Mouse (Mus musculus) G1E-ER4 (cell line): ENCODE measurements around the gene Cfl2. TPM values are rescaled to one million over a fixed set of nuclear protein-coding genes. Genes with fewer than 3 reads are reported as not detected.

Experiments
- GATA1 ChIP-seq: IDR thresholded peaks from one replicate; pipeline ENCODE4 v1.8.0; 2012; ENCODE audit warnings: low read length, inconsistent platforms
- polyA plus RNA-seq: library from polyadenylated mRNA; stranded (reverse); fragments of >175 nt; gene quantifications from 2 replicates; pipeline ENCODE4 v1.2.3, GENCODE M21; 2012

Cfl2 gene
- 2.4 and 3.3 TPM in 2 replicates for polyA plus RNA-seq

DNA sequence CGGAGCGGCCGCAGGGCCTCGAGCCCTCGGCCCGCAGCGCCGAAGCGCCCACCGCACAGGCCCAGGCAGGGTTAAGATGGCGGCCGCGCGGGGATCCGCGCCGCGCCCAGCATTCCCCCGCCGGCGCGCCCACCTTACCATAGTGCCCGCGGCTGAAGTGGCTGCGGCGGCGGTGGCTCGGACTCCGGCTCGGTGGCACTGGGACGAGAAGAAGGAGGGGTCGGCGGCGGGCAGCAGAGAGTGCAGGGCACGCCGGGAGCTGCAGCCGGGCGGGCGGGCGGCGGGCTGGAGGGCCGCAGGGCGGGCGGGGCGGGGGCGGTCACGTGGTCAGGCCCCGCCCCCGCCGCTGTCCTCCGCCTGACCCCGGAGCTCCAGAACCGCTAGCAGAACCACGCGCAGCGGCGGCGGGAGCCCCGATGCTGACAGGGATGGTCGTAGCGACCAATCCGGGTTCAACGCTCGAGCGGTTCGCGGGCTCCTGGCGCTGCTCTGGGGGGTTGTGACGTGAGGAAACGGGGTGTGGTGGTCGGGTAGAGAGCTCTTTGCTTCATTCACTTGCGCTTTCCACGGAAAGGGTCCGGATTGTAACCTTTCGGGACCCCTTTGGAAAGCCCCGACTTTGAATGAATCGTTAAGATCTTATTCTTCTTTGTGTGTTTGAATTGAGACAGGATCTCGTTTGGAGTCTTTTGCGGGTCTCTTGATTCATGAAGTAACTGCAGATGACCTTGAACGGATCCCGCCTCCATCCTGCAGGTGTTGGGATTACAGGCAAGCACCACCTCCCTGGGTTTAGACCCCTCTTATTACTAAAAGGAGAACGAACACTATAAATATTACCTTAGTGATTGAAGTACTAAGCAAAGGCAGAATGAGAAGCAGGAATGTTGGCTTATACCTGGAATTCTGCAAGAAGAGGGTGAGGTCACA lies at the start of gene Cfl2:
Gene Cfl2 (minus strand): TSS at position 272 of the 930 bp plus-strand sequence.
- TF ChIP-seq GATA1 = no peak

- TF ChIP-seq GATA1 = no peak
These were observed 47.7 kb upstream of the Cfl2 start for GRCm38 (mm10) chr12:54910387-54910786.

DNA sequence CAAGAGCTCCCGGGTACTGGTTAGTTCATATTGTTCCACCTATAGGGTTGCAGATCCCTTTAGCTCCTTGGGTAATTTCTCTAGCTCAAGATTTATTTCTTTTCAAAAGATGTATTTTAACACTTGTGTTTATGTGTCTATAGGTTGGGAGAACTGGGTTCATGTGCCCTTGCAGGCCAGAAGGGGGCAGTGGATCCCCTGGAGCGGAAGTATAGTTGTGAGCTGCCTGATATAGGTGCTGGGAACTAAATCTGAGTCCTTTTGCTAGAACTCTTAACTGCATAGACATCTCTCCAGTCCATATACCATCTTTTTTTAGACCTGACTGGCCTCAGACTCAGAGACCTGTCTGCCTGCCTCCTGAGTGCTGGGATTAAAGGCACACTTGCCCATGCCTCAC lies 27.7 kb upstream of the Cfl2 start:
- no peak for TF ChIP-seq GATA1

DNA sequence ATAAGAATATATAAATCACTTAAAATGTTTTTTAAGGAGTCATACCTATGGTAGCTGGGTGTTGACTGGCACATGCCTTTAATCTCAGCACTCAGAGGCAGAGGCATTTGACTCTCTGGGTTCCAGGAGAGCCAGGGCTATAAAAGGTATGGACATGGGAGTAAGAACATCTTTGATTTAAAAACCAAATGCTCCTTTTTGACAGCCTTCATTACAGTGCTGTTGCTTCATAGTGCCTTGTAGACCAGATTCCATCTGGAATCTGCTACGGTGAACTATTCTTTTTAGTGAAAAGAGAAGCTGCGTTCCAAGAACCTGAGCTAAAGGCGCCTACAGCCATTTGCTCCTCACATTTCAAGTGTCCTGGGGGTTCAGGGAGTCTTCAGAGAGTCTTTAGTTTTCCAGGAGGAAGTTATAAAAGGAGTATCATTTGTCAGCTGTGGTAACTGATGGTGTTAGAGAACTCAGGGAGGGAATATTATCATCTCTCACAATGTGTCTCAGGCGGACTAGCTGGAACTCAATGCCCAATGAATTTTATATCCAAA lies 25.0 kb upstream of the Cfl2 start:
- no peak for TF ChIP-seq GATA1

GRCm38 (mm10) chr12:54879630-54880029 lies 17.0 kb upstream of the Cfl2 start:
- no peak for TF ChIP-seq GATA1

DNA sequence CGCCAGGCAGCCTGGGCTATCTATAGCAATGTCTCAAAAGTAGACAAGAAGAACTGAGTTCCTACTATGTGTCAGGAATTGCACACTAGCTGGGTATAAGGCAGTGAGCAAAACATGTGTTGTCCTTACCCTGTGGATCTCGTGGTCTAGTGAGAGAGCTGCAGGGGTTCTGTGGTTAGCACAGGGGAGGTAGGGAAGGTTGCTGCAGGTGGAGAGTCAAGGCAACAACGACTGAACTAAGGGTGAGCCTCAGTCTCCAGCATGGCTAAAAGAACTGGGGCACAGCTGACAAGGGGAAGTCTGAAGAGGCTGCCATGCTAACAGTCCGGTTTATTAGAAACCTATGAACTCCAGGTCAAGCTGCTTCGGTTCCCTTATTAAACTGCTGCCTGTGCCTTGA lies 16.5 kb upstream of the Cfl2 start:
- TF ChIP-seq GATA1 = no peak

- TF ChIP-seq GATA1 = no peak
These were observed 15.2 kb upstream of the Cfl2 start for GRCm38 (mm10) chr12:54877875-54878274.

DNA sequence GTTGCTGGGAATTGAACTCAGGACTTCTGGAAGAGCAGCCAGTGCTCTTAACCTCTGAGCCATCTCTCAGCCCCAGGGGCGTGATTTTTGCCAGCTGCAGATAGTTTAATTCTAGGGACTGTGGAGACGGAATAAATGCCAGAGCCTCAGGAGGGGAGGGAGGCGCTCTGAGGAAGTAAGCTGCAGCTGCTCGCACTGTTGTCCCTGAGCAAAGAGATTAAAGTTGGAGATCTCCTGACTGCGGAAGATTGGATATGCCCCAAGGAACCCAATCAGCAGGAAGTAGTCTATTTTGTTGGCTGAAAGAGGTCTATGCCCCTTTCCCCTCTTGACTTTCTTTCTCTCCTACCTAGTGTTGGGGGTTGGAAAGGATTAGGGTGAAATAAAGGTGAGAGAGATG lies 14.2 kb upstream of the Cfl2 start:
- TF ChIP-seq GATA1 = no peak

DNA sequence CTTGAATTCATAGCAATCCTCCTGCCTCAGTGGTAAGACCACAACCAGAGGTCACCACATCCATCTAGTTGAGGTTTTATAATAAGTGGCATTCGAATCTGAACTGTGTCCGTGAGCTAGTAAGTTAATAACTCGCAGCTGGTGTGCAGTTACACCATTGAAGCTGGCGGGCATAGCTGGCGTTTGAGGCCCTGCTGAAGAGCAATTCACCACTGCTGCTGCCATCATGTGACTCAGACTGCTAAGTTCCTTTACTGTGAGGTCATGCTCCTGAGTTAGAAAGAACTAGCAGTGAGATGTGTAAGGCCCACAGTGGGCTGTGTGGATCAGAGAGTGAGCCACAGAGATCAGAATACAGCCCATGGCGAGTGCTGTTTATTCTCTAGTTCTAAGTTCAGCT lies 12.0 kb upstream of the Cfl2 start:
- no peak for TF ChIP-seq GATA1

DNA sequence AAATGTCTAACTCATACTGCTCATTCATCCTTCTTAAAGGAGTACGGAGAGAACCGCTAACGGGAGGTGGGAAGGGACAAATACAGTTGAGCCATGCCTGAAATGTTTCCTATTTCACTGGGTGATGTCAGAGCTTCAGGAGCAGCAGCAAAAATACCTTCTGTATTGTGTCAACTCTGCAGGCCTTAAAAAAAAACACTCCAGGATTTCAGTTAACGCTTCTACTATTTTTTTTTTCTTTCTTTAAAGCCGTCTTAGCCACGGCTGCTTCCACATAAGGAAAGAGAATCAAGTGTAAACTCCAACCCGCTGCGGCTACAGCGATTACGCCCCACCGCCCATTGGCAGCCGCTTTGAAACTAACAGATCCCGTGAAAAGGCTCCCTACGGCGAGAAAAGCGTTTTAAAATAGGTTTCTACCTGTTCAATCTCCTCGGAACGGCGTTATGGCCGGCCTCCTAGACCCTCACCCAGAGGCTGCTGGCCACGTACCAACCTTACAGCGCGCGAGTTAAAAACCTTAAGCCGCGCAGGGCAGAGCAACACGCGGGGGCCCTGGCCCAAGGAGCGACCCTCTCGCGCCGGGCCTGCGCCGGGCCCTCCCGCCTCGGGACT lies 579 bp downstream of the Cfl2 start:
- no peak for TF ChIP-seq GATA1

GRCm38 (mm10) chr12:54859531-54859930 lies 3.1 kb downstream of the Cfl2 start:
- no peak for TF ChIP-seq GATA1

- TF ChIP-seq GATA1 = no peak
These were observed 12.1 kb downstream of the Cfl2 start for GRCm38 (mm10) chr12:54850551-54850950.

DNA sequence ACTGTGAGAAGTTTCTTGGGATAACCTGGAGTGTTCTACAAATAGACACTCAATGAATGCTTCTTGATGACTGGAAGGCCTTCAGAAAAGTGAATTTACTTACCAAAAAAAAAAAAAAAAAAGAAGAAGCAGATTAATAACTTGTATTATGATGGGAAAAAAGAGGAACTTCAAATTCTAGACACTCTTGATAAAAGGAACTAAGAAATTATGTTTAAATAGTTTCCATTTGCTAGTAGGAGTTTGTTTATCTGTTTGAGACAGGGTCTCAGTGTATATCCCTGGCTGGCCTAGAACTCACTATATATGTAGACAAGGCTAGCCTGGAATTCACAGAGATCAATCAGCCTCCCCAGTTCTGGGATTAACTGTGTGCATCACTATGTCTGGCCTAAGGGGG lies 18.3 kb downstream of the Cfl2 start:
- TF ChIP-seq GATA1 = no peak

DNA sequence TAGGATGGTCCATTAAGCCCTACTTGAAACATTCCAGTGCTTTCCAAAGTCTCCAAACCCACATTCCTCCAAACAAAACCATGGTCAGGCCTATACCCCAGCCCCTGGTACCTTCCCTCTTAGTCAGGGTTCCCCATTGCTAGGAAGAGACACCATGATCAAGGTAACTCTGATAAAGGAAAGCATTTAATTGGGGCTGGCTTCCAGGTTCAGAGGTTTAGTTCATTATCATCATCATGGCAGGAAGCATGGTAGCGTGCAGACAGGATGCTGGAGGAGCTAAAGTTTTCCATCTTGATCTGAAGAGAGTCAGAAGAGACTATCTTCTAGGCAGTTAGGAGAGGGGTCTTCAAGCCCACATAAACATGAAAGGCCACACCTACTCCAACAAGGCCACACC lies 21.1 kb downstream of the Cfl2 start:
- no peak for TF ChIP-seq GATA1

- no peak for TF ChIP-seq GATA1
These were observed 22.9 kb downstream of the Cfl2 start for GRCm38 (mm10) chr12:54839815-54840214.

- no peak for TF ChIP-seq GATA1
These were observed 23.7 kb downstream of the Cfl2 start for GRCm38 (mm10) chr12:54838931-54839330.
